Mouse (Mus musculus) adrenal gland (tissue): ENCODE data around the gene Mr1.

Source experiments
- intact Hi-C: fragments of 180-260 bp; cut with DNase I; formaldehyde crosslinking; loops from one replicate; pipeline ENCODE4 v1.15.1; 2025

Mr1 gene

GRCm38 (mm10) chr1:155134866-155135265 is 11.7 kb downstream of the Mr1 start:
- intact Hi-C loops: no loop called here

DNA sequence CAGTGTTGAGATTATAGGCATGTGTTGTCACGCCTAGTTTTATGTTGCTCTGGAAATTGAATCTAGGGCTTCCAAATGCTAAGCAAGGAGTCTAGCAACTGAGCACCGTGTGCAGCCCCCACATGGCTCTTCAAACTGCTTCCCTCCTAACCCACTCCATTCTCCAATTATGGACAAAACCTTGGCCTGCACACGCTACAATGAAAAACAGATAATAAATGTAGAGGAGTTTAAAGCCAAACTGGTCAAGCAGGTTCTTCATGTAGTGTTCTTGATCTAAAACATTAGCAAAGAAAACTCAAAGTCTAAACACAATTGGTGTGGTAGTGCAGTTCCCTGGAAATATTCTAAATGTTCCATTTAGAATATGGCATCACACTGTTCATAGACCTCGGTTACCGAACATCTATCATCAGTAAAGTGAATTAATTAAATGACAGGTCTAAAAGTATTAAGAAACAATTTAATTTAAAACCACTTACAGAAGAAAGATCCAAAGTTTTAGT is 19.1 kb downstream of the Mr1 start:
- intact Hi-C loops: no loop called here

- intact Hi-C loops: no loop called here
Observed at GRCm38 (mm10) chr1:155126716-155127115, 19.9 kb downstream of the Mr1 start.

DNA sequence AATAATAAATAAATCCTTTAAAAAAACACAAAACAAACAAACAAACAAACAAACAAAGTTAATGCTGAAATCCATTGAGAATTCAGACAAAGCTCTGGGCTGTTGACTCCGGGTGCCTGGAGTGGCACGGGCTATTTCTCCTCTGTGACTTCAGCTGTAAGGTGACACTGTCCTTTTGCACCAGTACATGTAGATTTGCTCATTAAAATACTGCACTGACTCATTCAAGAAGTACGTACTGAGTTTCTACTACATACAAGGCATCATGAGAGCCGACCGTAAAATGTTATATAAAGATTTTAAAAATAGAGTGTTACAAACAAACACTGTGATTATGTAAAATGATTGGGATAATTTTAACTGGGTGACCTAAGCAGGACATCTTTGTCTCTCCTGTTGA is 22.2 kb downstream of the Mr1 start:
- intact Hi-C loops: no loop called here

DNA sequence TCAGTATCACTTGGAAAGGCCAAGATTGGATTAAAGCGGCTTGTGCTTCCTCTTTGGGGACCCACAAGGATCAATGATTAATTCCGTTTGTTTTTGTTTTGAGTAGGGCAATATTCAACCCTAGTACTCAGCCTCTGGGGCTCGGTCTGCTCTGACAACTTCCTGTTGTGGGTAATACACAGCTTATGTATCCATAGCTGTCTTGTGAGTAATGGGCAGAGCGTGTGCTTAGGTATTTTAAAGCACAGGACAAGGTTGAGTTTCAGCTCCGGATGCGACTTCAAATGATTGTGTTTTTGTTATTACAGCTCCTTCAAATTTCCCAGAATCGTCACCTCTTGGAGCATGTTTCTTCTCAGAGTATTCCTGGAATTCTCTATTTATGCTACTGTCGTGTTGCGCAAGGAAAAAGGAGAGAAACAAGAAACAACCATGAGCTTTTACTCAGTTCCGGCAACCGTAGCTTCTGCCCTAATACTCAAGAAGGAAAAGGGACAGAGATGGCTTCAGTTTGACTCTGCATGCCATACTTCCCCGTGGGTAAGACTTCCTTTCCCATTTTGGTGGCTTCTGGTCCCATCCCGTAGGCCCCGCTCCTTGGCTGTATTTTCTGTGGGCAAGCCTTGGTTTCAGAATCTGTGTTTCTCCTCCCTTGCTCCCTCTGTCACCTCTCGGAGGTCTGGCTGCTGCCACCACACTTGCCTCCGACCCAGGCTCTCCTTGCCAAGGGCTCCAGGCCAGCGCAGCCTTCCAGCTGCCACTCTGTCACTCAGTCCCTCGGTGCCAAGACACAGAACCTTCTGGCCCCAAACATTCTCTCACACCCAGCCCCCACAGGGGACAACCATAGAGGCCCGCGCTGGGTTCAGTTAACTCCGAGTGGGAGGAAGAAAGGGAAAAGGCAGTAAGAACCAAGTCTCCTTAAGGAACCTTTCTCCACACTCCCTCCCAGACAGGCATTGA is 24.4 kb downstream of the Mr1 start:
- intact Hi-C loops: no loop called here

- intact Hi-C loops: no loop called here
Observed at GRCm38 (mm10) chr1:155119719-155120118, 26.9 kb downstream of the Mr1 start.

DNA sequence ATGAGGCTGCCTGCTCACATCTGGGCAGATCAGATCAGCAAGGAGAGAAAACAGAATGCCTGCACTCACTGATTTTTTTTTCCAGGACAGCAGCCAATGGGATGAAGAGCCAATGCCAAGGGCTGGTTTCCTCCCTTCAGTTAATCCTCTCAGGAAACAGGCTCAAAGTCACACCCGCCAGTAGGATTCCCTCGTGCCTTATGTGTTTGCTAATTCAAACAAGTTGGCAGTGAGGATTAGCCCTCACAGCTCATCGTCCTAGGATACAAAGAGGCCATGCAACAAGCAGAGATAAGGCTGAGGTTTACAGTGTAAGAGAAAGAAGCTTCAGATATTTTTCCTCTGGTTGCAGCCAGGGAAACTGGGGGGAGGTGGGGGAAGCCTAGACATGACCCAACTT is 32.7 kb downstream of the Mr1 start:
- intact Hi-C loops: no loop called here

GRCm38 (mm10) chr1:155112875-155113274 is 33.7 kb downstream of the Mr1 start:
- intact Hi-C loops: no loop called here

GRCm38 (mm10) chr1:155112118-155112517 is 34.5 kb downstream of the Mr1 start:
- intact Hi-C loops: no loop called here

DNA sequence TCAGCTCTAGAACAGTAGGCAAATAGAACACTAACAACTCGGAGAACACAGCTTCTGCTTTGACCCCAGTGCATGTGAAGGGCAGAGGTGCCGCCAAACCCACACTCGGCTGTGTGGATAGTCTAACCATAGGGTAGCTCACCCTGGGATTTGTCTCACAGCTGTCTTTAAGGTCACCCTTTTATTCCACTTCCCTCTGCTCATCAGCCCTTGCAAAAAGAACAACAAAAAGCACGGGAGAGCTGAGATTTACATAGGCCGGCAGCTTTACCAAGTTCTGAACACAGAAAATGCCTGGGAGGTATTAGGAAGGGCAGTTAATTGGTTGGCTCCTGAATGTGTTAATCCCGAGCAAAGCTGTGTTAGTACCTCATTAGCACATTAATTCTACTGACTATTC is 35.1 kb downstream of the Mr1 start:
- intact Hi-C loops: no loop called here

- intact Hi-C loops: no loop called here
Observed at GRCm38 (mm10) chr1:155109387-155110350, 36.9 kb downstream of the Mr1 start.

DNA sequence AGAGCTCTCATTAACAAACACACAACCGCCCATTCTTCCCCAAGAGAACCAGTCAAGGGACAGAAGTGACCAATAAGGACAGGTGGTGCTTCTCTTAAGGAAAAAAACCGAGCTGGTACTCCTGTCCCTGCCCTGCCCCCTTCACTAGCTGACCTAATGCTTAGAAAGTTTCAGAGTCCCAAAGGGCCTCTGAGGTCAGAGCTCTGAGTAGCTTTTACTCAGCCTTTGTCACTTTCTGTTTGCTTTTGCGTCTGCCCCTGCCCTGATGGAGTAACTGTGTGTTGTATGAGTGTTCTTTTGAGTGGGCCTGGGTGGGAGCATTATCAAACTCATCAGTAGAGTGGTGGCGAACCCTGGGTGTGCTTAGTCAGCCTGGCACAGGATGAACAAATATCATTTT is 38.2 kb downstream of the Mr1 start:
- intact Hi-C loops: no loop called here

DNA sequence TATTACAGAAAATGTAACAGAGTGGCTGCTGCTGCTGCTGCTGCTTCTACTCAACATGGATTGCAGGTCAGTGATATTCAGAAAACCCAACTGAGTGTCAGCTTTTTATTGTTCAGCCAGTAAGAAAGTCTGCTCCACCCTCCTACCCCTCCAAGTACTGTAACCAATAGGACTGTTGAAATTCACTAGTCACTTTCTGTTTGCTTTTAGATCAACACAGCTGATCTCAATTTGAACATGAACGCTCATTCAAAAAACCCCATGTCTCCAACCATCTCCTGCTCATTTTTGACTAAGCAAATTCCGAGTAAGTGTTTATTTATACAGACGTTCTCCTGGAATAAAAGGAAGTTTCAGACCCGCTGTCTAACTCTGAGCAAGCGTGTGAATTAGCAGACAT is 38.8 kb downstream of the Mr1 start:
- intact Hi-C loops: no loop called here

DNA sequence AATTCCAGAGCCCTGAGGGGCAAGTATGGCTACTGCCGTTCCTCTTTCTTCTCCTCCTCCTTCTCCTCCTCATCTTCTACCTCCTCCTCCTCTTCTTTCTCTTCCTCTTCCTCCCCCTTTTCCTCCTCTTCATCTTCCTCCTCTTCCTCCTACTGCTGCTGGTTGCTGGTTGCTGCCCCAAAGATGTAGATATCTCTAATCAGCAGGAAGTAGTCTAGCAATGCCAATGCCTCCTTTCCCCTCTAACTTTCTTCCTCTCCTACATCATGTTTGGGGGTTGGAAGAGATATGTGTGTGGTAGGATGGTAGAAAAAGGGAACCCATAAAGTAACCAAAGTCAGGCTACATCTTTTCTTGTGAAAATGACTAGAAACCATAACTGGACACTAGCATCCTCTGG is 40.3 kb downstream of the Mr1 start:
- intact Hi-C loops: no loop called here

DNA sequence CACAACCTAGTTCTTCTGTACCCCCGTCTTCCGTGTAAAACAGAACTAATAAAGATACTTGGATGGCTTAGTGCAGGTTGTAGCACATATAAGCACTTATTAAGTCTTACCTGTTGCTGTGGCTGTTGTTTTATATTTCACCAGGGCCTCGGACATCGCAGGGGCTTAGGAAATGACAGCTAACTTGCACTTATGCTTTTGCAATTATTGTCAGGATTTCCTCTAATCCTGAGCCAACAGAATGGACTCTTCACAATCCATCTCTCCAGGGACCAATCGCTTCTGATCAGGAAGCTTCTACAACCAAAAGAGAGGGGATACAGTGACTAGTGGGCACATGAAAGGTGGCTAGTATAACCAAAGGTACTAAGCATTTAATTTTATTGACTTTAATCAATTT is 42.6 kb downstream of the Mr1 start:
- intact Hi-C loops: no loop called here

DNA sequence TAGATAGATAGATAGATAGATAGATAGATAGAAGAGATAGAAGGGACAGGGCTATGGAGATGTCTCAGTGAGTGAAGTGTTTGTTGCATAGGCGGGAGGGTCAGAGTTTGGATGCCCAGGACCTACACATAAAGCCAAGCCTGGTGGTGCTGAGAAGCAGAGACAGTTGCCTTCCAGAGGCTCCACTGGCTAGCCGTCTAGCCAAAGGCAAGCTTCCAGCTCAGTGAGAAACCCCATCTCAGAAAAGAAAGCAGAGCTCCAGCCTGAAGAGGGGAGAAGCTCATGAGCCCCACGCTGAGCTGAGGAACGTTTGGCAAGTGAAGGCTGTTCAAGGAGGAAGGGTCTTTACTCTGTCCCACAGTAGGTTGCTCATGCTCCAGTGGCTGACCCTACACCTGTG is 44.0 kb downstream of the Mr1 start:
- intact Hi-C loops: no loop called here

DNA sequence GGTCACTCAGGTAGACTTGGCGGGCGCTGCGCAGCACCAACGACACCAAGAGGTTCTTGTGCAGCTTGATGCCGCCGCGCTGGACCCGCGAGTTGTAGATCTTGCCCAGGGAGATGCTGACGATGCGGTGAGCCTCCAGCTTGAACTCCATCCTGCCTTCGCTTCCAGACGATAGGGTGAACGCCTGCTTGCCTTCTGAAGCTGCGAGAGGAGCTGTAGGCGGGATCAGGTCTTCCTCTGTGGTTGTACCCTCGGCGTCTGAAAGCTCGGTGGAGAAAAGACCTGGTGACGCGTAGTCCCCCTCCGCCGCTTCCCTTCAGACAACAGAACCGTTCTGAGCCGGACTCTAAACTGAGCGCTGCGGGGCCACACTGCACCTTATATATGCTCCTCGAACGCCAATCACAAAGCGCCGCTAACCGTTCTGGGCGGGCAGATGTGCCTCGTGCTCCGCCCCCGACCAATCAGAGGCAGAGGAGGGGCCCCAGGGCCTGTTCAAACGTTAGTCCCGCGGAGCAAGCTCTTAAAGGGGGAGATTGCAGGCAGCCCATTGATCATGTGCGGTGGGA is 47.2 kb downstream of the Mr1 start, which contains the start of gene Ier5:
TSS of gene Ier5 (minus strand) at position 357 of the 569 bp plus-strand sequence.
- intact Hi-C loops: loop anchor here (2.0 to 5.0 kb wide), 2 partner anchors 43 to 49 kb away; no protein-coding TSS in a partner anchor

- intact Hi-C loops: loop anchor here (2.0 to 5.0 kb wide), 2 partner anchors 44 to 48 kb away; no protein-coding TSS in a partner anchor
Observed at GRCm38 (mm10) chr1:155098486-155099279, 47.9 kb downstream of the Mr1 start.

GRCm38 (mm10) chr1:155097931-155098485 is 48.6 kb downstream of the Mr1 start:
- intact Hi-C loops: loop anchor here (2.0 to 5.0 kb wide), 2 partner anchors 44 to 47 kb away; no protein-coding TSS in a partner anchor

DNA sequence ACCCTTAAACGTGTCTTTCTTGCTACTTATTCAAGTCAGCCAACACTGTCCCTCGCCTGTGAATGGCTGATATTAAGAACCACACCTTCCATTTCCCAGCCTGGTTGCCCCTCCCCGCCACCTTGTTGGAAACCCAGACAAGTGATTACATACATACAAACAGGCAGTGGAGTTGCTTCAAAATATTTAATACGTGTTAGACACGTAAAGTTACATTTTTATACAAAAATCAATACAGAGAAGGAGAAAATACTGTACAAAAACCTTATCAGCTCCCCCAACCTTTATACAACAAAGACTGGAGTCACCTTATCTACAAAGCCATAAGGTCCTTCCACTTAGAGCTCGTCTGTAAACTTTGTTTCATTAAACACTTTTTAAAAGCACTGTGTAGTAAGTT is 49.3 kb downstream of the Mr1 start:
- intact Hi-C loops: loop anchor here (5.0 kb wide), 1 partner anchor 45 kb away; no protein-coding TSS in a partner anchor
